Mouse (Mus musculus): ENCODE data around the gene Slc25a39.

GRCm38 (mm10) chr11:102406900-102407833 lies 579 bp downstream of the Slc25a39 start:
- TF ChIP-seq CTCF (IDR thresholded peaks at IDR 0.05; ENCODE audit: insufficient read depth, low read depth, low read length): no peak
- peak; percentile 76 for TF ChIP-seq POLR2A (IDR thresholded peaks at IDR 0.05; ENCODE audit: insufficient read depth, low read depth, low read length)

All from olfactory bulb, adult 2 months (tissue).